Mouse (Mus musculus) MEL (cell line): ENCODE measurements around the gene Amt. TPM values are rescaled to one million over a fixed set of nuclear protein-coding genes. Genes with fewer than 3 reads are reported as not detected.

Experiments
- DNase-seq: peaks from one replicate; pipeline ENCODE4 v3.0.0; 2011; ENCODE audit warnings: low read depth, low spot score
- H3K27ac ChIP-seq: 2 replicates; pipeline ENCODE4 v1.5.1; 2012; ENCODE audit warnings: low read depth, mild to moderate bottlenecking, control low read depth, low read length, moderate library complexity; ENCODE audit not compliant: control insufficient read depth
- H3K27me3 ChIP-seq, 2 experiments: fragments of 150-350 bp in 1 of 2; sonication (generic) in 1 of 2; 2 replicates each; pipeline ENCODE4 v1.6.1; 2012; ENCODE audit warnings: low read length in 2 of 2, mild to moderate bottlenecking in 2 of 2, improper control_type of control experiment in 1 of 2, moderate library complexity in 1 of 2; ENCODE audit not compliant: insufficient read depth in 2 of 2, control insufficient read depth in 1 of 2
- H3K36me3 ChIP-seq, 2 experiments: 2 replicates each; pipeline ENCODE4 v1.6.1; 2012 to 2014; ENCODE audit warnings: low read length in 2 of 2, improper control_type of control experiment in 1 of 2, inconsistent platforms in 1 of 2, mild to moderate bottlenecking in 1 of 2; ENCODE audit not compliant: insufficient read depth in 2 of 2, control insufficient read depth in 1 of 2
- H3K4me1 ChIP-seq, 2 experiments: fragments of 150-350 bp in 1 of 2; sonication (generic) in 1 of 2; 2 replicates each; pipeline ENCODE4 v1.6.1; 2012; ENCODE audit warnings: low read length in 2 of 2, improper control_type of control experiment in 1 of 2, mild to moderate bottlenecking in 1 of 2; ENCODE audit not compliant: insufficient read depth in 2 of 2, control insufficient read depth in 1 of 2
- H3K4me3 ChIP-seq, 2 experiments: fragments of 150-350 bp in 1 of 2; sonication (generic) in 1 of 2; 2 replicates each; pipeline ENCODE4 v1.5.1; 2012; ENCODE audit warnings: low read depth in 2 of 2, low read length in 2 of 2, mild to moderate bottlenecking in 2 of 2, moderate library complexity in 2 of 2, control low read depth in 1 of 2, improper control_type of control experiment in 1 of 2; ENCODE audit not compliant: control insufficient read depth in 1 of 2, insufficient read depth in 1 of 2
- H3K79me2 ChIP-seq: 2 replicates; pipeline ENCODE4 v1.6.1; 2012; ENCODE audit warnings: mild to moderate bottlenecking, low read length, moderate library complexity; ENCODE audit not compliant: control insufficient read depth, poor library complexity, insufficient read depth
- H3K9ac ChIP-seq: 2 replicates; pipeline ENCODE4 v1.6.1; 2012; ENCODE audit warnings: low read depth, mild to moderate bottlenecking, control low read depth, low read length, moderate library complexity; ENCODE audit not compliant: control insufficient read depth, poor library complexity, severe bottlenecking
- H3K9me3 ChIP-seq: fragments of 150-350 bp; sonication (generic); replicated peaks from 2 replicates; pipeline ENCODE4 v1.6.1; 2012; ENCODE audit warnings: mild to moderate bottlenecking, low read length, improper control_type of control experiment, moderate library complexity; ENCODE audit not compliant: insufficient read depth
- BHLHE40 ChIP-seq: IDR thresholded peaks from 2 replicates; pipeline ENCODE4 v1.6.1; 2012; ENCODE audit warnings: low read depth, mild to moderate bottlenecking, inconsistent platforms, low read length, improper control_type of control experiment, borderline replicate concordance
- CHD2 ChIP-seq: IDR thresholded peaks from 2 replicates; pipeline ENCODE4 v1.6.1; 2011; ENCODE audit warnings: low read length, improper control_type of control experiment
- E2F4 ChIP-seq: IDR thresholded peaks from 2 replicates; pipeline ENCODE4 v1.6.1; 2011; ENCODE audit warnings: low read depth, low read length, improper control_type of control experiment, borderline replicate concordance
- ELF1 ChIP-seq: IDR thresholded peaks from 2 replicates; pipeline ENCODE4 v1.6.1; 2014; ENCODE audit warnings: low read depth, mild to moderate bottlenecking, inconsistent platforms, low read length, improper control_type of control experiment, moderate library complexity
- GATA1 ChIP-seq: IDR thresholded peaks from 2 replicates; pipeline ENCODE4 v1.6.1; 2011; ENCODE audit warnings: low read depth, low read length, improper control_type of control experiment
- JUND ChIP-seq: IDR thresholded peaks from 2 replicates; pipeline ENCODE4 v1.6.1; 2011; ENCODE audit warnings: low read depth, mild to moderate bottlenecking, improper control_type of control experiment, low read length
- KAT2A ChIP-seq: conservative IDR thresholded peaks from 2 replicates; pipeline ENCODE4 v1.6.1; 2012; ENCODE audit warnings: low read depth, low read length, improper control_type of control experiment, inconsistent platforms
- MAFK ChIP-seq: IDR thresholded peaks from 2 replicates; pipeline ENCODE4 v1.6.1; 2011; ENCODE audit warnings: low read depth, mild to moderate bottlenecking, low read length, improper control_type of control experiment, borderline replicate concordance
- MAZ ChIP-seq: IDR thresholded peaks from 2 replicates; pipeline ENCODE4 v1.6.1; 2012; ENCODE audit warnings: low read depth, mild to moderate bottlenecking, inconsistent platforms, low read length, improper control_type of control experiment
- MEF2A ChIP-seq: IDR thresholded peaks from 2 replicates; pipeline ENCODE4 v1.6.1; 2014; ENCODE audit warnings: low read depth, mild to moderate bottlenecking, inconsistent platforms, low read length, improper control_type of control experiment; ENCODE audit not compliant: poor library complexity, insufficient replicate concordance, severe bottlenecking; ENCODE audit errors: extremely low read depth
- MXI1 ChIP-seq: IDR thresholded peaks from 2 replicates; pipeline ENCODE4 v1.6.1; 2011; ENCODE audit warnings: mild to moderate bottlenecking, low read depth, low read length, improper control_type of control experiment
- MYB ChIP-seq: IDR thresholded peaks from 2 replicates; pipeline ENCODE4 v1.6.1; 2011; ENCODE audit warnings: mild to moderate bottlenecking, low read depth, low read length, improper control_type of control experiment
- NRF1 ChIP-seq: IDR thresholded peaks from 2 replicates; pipeline ENCODE4 v1.6.1; 2014; ENCODE audit warnings: low read depth, mild to moderate bottlenecking, inconsistent platforms, low read length, improper control_type of control experiment, moderate library complexity; ENCODE audit not compliant: poor library complexity, insufficient read depth, severe bottlenecking
- POLR2AphosphoS2 ChIP-seq: IDR thresholded peaks from 2 replicates; pipeline ENCODE4 v1.6.1; 2011; ENCODE audit warnings: low read length, improper control_type of control experiment
- POLR2AphosphoS5 ChIP-seq: IDR thresholded peaks from 2 replicates; pipeline ENCODE4 v1.6.1; 2012; ENCODE audit warnings: low read depth, borderline replicate concordance, mild to moderate bottlenecking, inconsistent platforms, low read length, moderate library complexity, mixed read lengths
- RAD21 ChIP-seq: IDR thresholded peaks from 2 replicates; pipeline ENCODE4 v1.6.1; 2011; ENCODE audit warnings: mild to moderate bottlenecking, low read depth, low read length, improper control_type of control experiment
- SIN3A ChIP-seq: IDR thresholded peaks from 2 replicates; pipeline ENCODE4 v1.6.1; 2012; ENCODE audit warnings: low read length, improper control_type of control experiment, inconsistent platforms
- TBP ChIP-seq: IDR thresholded peaks from 2 replicates; pipeline ENCODE4 v1.8.0; 2011; ENCODE audit warnings: low read depth, low read length, improper control_type of control experiment
- USF1 ChIP-seq: IDR thresholded peaks from 2 replicates; pipeline ENCODE4 v1.6.1; 2014; ENCODE audit warnings: low read depth, mild to moderate bottlenecking, inconsistent platforms, low read length, improper control_type of control experiment, moderate library complexity
- ZC3H11A ChIP-seq: IDR thresholded peaks from 2 replicates; pipeline ENCODE4 v1.6.1; 2012; ENCODE audit warnings: low read depth, mild to moderate bottlenecking, inconsistent platforms, low read length, improper control_type of control experiment
- ZKSCAN1 ChIP-seq: IDR thresholded peaks from 2 replicates; pipeline ENCODE4 v1.6.1; 2012; ENCODE audit warnings: low read depth, mild to moderate bottlenecking, inconsistent platforms, low read length, improper control_type of control experiment, moderate library complexity
- ZMIZ1 ChIP-seq: IDR thresholded peaks from 2 replicates; pipeline ENCODE4 v1.6.1; 2012; ENCODE audit warnings: low read depth, mild to moderate bottlenecking, inconsistent platforms, low read length, improper control_type of control experiment, moderate library complexity
- ZNF384 ChIP-seq: IDR thresholded peaks from 2 replicates; pipeline ENCODE4 v1.6.1; 2012; ENCODE audit warnings: low read depth, mild to moderate bottlenecking, inconsistent platforms, low read length, improper control_type of control experiment
- polyA plus RNA-seq, 2 experiments: library from polyadenylated mRNA; stranded (reverse) in 1 of 2; unstranded in 1 of 2; fragments of >175 nt in 1 of 2; fragments of >200 nt in 1 of 2; gene quantifications; 2 replicates each; pipeline versions ENCODE4 v1.2.1 to v1.2.4; 2012; ENCODE audit warnings: low replicate concordance in 2 of 2, low read depth in 1 of 2; ENCODE audit not compliant: insufficient read length in 2 of 2, insufficient read depth in 1 of 2, missing spikeins in 1 of 2
- total RNA-seq: library from RNA; depleted of rRNA; stranded (reverse); fragments of 300-350 nt; gene quantifications from 2 replicates; pipeline ENCODE4 v1.2.3, GENCODE M21; 2012

The Amt gene
- total and polyA plus RNA-seq, 3 experiments: 0.15 to 0.58 TPM; not detected in 1

DNA sequence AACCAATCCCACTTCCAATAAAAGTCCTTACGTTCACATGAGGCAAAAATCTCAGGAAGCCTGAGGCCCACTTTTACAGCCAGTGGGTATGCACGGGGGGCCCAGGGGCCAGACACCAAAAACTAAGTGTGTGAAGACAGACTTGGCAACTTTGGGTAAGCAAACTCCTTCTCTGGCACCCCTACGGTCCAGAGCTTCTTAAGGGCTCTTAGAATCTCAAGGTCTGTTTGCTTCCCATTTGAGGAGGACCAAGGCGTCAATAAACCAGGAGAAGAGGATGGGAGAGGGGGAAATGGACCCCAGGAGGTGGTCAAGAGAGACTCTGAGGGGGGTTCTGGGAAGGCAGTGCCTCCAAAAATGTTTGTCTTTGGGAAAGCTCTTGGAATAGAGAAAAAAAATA is 23.2 kb upstream of the Amt start:
- Histone ChIP-seq H3K4me3 (no peak overlapping the region), H3K36me3 (no peaks in the 10 kb centered on the region), H3K9me3 (no peaks in the 10 kb centered on the region), H3K27me3 (peaks cover 3 to 8% of the 10 kb centered on the region in 2 experiments; a peak in 3 of 4 replicates), H3K27ac (no peak overlapping the region), H3K9ac (no peak overlapping the region), H3K79me2 (no peaks in the 10 kb centered on the region), H3K4me1 (no peaks in the 10 kb centered on the region; a peak in 1 of 4 replicates)
- DNase-seq: no peak
- no peak for TF ChIP-seq MXI1
- TF ChIP-seq NRF1: no peak
- TF ChIP-seq ZMIZ1: no peak
- TF ChIP-seq ELF1: no peak
- TF ChIP-seq KAT2A: no peak
- no peak for TF ChIP-seq CHD2
- no peak for TF ChIP-seq MAZ
- TF ChIP-seq BHLHE40: no peak
- no peak for TF ChIP-seq RAD21
- TF ChIP-seq MEF2A: no peak
- no peak for TF ChIP-seq JUND
- TF ChIP-seq ZKSCAN1: no peak
- TF ChIP-seq POLR2AphosphoS2: no peak
- TF ChIP-seq TBP: no peak
- no peak for TF ChIP-seq ZC3H11A
- no peak for TF ChIP-seq ZNF384
- no peak for TF ChIP-seq MAFK

DNA sequence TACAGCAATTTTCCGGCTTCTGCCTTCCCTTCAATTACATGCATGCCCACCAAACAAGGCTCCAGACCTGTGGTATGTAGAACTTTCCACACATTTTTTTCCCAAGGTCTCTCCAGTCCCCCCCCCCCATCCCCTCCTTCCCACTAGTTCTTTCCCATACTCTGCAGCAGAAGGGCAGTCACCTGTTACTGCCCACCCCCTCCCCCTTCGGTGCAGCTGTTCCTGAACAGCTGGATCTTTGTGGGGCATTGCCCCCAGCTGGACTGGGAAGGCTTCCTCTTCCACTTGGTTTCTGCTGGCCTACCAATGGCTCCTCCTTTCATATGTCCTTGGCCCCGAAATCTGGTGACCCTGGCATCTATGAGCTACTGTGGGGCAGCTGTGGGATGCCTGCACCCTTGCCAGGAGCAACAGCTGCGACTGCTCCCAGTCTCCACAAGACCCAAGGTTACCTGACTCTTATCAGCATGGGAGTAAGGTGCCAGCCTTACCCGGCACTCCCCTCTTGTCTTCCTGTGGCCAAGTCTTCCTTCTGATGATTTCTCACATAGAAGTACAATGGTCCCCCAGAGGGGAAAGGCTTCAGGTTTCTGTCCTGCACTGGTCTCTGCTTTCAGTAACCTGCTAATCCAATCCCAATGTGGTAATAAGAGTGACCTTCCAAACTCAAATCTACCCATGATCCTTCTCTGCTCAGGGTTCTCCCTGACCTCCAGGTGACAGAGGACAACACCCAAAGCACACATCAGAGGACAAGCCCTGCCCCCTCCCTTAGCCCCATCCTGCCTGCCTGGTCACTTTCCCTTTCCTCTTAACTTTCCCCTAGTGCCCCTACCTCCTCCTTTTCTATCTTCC is 21.9 kb upstream of the Amt start:
- Histone ChIP-seq H3K4me1 (no peaks in the 10 kb centered on the region), H3K27ac (no peak overlapping the region), H3K79me2 (no peaks in the 10 kb centered on the region)
- no peak for TF ChIP-seq GATA1
- TF ChIP-seq POLR2AphosphoS5: no peak
- no peak for TF ChIP-seq SIN3A
- no peak for TF ChIP-seq MAZ
- TF ChIP-seq MYB: no peak
- TF ChIP-seq USF1: no peak
- no peak for TF ChIP-seq E2F4
- TF ChIP-seq, all 39 proteins: peak for 0
- Histone ChIP-seq H3K9me3 (no peaks in the 10 kb centered on the region), H3K4me3 (no peak overlapping the region), H3K36me3 (no peaks in the 10 kb centered on the region), H3K9ac (no peak overlapping the region), H3K27me3 (peaks cover 3 to 8% of the 10 kb centered on the region in 2 experiments; a peak in 3 of 4 replicates)
- no peak for DNase-seq
